Mouse (Mus musculus): ENCODE data around the gene Nckap5. TPM values are rescaled to one million over a fixed set of nuclear protein-coding genes. Genes with fewer than 3 reads are reported as not detected.
"Not testable (repeated sequence)": the region's sequence is repeated elsewhere in the genome, so short reads cannot be mapped to it uniquely, and the experiment has no call there.

The Nckap5 gene
- polyA plus RNA-seq, 1 experiment from 2014 or later, result 6.2 TPM

DNA sequence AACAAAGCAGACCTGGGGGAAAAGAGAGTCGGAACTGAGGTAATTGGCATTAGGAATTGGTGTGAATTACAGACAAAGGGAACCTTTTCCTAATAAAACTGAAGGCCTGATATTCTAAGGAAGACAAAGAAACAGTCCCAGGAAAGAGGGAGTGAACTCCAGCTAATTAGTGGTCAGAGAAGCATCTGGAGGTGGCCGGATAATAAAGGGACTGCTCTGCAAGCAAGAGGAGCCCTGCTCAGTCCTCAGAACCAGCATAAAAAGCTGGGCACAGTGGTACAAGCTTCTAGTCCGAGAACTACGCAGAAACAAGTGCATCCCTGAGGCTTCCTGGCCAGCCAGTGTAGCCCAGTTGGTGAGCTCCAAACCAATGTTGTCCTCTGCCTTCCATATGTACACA is 754.3 kb downstream of the Nckap5 start:
- no peak overlapping the region for H3K9ac ChIP-seq (ENCODE audit: low read depth, low read length)
- H3K9me3 ChIP-seq (ENCODE audit: control insufficient read depth, low read length), result no peaks in the 10 kb centered on the region
- WGBS, result 55% methylated on average over 4 of the region's 4 CpGs
- H3K4me1 ChIP-seq (ENCODE audit: control insufficient read depth, insufficient read depth, low read length), result no peaks in the 10 kb centered on the region
- H3K36me3 ChIP-seq (ENCODE audit: control insufficient read depth, insufficient read depth, low read length), result no peaks in the 10 kb centered on the region
- H3K4me2 ChIP-seq (ENCODE audit: low read depth, low read length), result no peak overlapping the region
- no peak overlapping the region for H3K4me3 ChIP-seq (ENCODE audit: low read depth, low read length)
- no peak for DNase-seq (ENCODE audit: low spot score)
- no peak overlapping the region for H3K27ac ChIP-seq (replicated peaks; ENCODE audit: low read depth, low read length)
- no peaks in the 10 kb centered on the region for H3K27me3 ChIP-seq (replicated peaks; ENCODE audit: control insufficient read depth, insufficient read depth, low read length)
- ATAC-seq (ENCODE audit: low read depth), result no peak

- 66% methylated on average over 2 of the region's 2 CpGs for WGBS
- H3K9ac ChIP-seq (ENCODE audit: low read depth, low read length), result no peak overlapping the region
- H3K9me3 ChIP-seq (ENCODE audit: control insufficient read depth, low read length), result no peaks in the 10 kb centered on the region
- no peak overlapping the region for H3K4me2 ChIP-seq (ENCODE audit: low read depth, low read length)
- DNase-seq (ENCODE audit: low spot score), result no peak
- no peak overlapping the region for H3K4me3 ChIP-seq (ENCODE audit: low read depth, low read length)
- H3K36me3 ChIP-seq (ENCODE audit: control insufficient read depth, insufficient read depth, low read length), result no peaks in the 10 kb centered on the region
- ATAC-seq (ENCODE audit: low read depth), result 0 out of 2 replicates have a peak, but pooled peaks have one; percentile 30
- no peaks in the 10 kb centered on the region for H3K4me1 ChIP-seq (ENCODE audit: control insufficient read depth, insufficient read depth, low read length)
- H3K27me3 ChIP-seq (replicated peaks; ENCODE audit: control insufficient read depth, insufficient read depth, low read length), result no peaks in the 10 kb centered on the region
- H3K27ac ChIP-seq (replicated peaks; ENCODE audit: low read depth, low read length), result no peak overlapping the region
Measured at GRCm38 (mm10) chr1:126070861-126071260, 759.7 kb downstream of the Nckap5 start.

DNA sequence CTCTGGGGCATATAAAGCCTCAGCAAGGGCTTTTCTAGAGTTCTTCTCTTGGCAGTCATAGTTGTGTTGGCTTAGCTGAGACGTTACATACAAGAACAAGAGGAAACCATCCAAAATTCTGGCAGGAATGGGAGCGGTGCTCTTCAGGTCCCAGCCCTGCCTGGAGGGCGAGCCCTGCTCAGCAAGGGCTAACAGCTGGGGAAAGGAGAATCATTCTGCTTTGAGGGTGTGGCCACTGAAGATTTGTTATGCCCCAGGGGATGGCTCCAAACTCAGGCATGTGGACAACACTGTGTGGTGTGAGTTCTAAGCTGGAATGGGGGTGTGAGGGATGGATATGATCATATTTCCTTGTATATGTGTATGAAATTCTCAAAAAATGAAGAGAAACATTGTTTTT is 779.1 kb downstream of the Nckap5 start:
- DNase-seq (ENCODE audit: low spot score) (peak; percentile 7), ATAC-seq (ENCODE audit: low read depth) (no peak)
- Histone ChIP-seq H3K9ac (ENCODE audit: low read depth, low read length) (no peak overlapping the region), H3K4me3 (ENCODE audit: low read depth, low read length) (no peak overlapping the region), H3K4me2 (ENCODE audit: low read depth, low read length) (no peak overlapping the region), H3K27me3 (replicated peaks; ENCODE audit: control insufficient read depth, insufficient read depth, low read length) (no peaks in the 10 kb centered on the region), H3K4me1 (ENCODE audit: control insufficient read depth, insufficient read depth, low read length) (no peaks in the 10 kb centered on the region; the same call in 1 of the 2 replicates), H3K9me3 (ENCODE audit: control insufficient read depth, low read length) (no peaks in the 10 kb centered on the region), H3K36me3 (ENCODE audit: control insufficient read depth, insufficient read depth, low read length) (no peaks in the 10 kb centered on the region), H3K27ac (replicated peaks; ENCODE audit: low read depth, low read length) (no peak overlapping the region)
- 66% methylated on average over 3 of the region's 3 CpGs for WGBS

DNA sequence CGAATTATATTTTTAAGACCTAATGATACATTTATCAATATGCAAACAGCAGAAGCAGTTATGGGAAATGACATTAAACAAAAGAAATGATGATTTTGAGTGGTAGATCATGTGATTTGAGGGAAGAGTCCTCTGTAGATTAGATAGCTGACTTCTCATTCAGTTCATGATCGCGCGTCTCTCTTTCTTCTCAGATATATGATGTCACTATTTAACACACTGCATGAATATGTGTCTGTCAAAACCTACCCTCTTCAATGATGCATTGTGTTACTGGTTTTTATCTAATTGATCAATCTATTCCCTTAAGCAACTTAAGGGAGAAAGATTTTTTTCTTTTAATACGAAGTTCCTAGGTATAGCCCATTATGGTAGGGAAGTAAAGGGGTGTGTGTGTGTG is 787.7 kb downstream of the Nckap5 start:
- Histone ChIP-seq H3K4me1 (ENCODE audit: control insufficient read depth, insufficient read depth, low read length) (no peaks in the 10 kb centered on the region), H3K27ac (replicated peaks; ENCODE audit: low read depth, low read length) (no peak overlapping the region), H3K9me3 (ENCODE audit: control insufficient read depth, low read length) (no peaks in the 10 kb centered on the region), H3K4me3 (ENCODE audit: low read depth, low read length) (no peak overlapping the region), H3K4me2 (ENCODE audit: low read depth, low read length) (no peak overlapping the region), H3K27me3 (replicated peaks; ENCODE audit: control insufficient read depth, insufficient read depth, low read length) (no peaks in the 10 kb centered on the region), H3K36me3 (ENCODE audit: control insufficient read depth, insufficient read depth, low read length) (no peaks in the 10 kb centered on the region), H3K9ac (ENCODE audit: low read depth, low read length) (no peak overlapping the region)
- WGBS, result 85% methylated on average over 5 of the region's 5 CpGs
- ATAC-seq (ENCODE audit: low read depth), result no peak
- no peak for DNase-seq (ENCODE audit: low spot score)

- Histone ChIP-seq H3K9me3 (ENCODE audit: control insufficient read depth, low read length) (no peaks in the 10 kb centered on the region), H3K27me3 (replicated peaks; ENCODE audit: control insufficient read depth, insufficient read depth, low read length) (no peaks in the 10 kb centered on the region), H3K4me2 (ENCODE audit: low read depth, low read length) (no peak overlapping the region), H3K36me3 (ENCODE audit: control insufficient read depth, insufficient read depth, low read length) (no peaks in the 10 kb centered on the region), H3K27ac (replicated peaks; ENCODE audit: low read depth, low read length) (no peak overlapping the region), H3K9ac (ENCODE audit: low read depth, low read length) (no peak overlapping the region), H3K4me1 (ENCODE audit: control insufficient read depth, insufficient read depth, low read length) (no peaks in the 10 kb centered on the region), H3K4me3 (ENCODE audit: low read depth, low read length) (no peak overlapping the region)
- ATAC-seq (ENCODE audit: low read depth) (no peak), DNase-seq (ENCODE audit: low spot score) (no peak)
- WGBS, result 89% methylated on average over 8 of the region's 8 CpGs
Measured at GRCm38 (mm10) chr1:126027536-126027935, 803.1 kb downstream of the Nckap5 start.

DNA sequence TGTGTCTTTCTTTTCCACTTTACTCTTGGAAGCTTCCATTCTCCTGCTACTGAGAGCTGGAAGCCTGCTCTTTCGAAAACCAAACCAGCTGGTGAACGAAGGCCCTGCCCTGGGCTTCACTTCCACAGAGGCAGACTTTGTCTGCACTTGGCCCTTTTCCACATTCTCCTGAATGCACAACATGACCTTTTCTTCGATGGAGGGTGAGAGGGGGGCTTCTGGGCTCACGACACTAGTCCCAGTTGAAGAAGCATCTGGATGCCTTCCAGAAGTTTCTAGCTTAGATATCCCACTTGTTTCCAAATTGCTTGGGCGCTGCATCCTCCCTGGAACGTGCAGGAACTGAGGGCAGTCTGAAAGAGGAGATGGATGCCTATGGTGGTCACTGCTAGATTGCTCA is 806.1 kb downstream of the Nckap5 start:
- no peak overlapping the region for H3K27ac ChIP-seq (replicated peaks; ENCODE audit: low read depth, low read length)
- ATAC-seq (ENCODE audit: low read depth) (no peak), DNase-seq (ENCODE audit: low spot score) (peak; percentile 62)
- H3K4me3 ChIP-seq (ENCODE audit: low read depth, low read length), result no peak overlapping the region
- H3K36me3 ChIP-seq (ENCODE audit: control insufficient read depth, insufficient read depth, low read length), result no peaks in the 10 kb centered on the region
- H3K4me2 ChIP-seq (ENCODE audit: low read depth, low read length), result no peak overlapping the region
- H3K9ac ChIP-seq (ENCODE audit: low read depth, low read length), result no peak overlapping the region
- WGBS, result 62% methylated on average over 6 of the region's 6 CpGs
- no peaks in the 10 kb centered on the region for H3K4me1 ChIP-seq (ENCODE audit: control insufficient read depth, insufficient read depth, low read length)
- H3K9me3 ChIP-seq (ENCODE audit: control insufficient read depth, low read length), result no peaks in the 10 kb centered on the region
- no peaks in the 10 kb centered on the region for H3K27me3 ChIP-seq (replicated peaks; ENCODE audit: control insufficient read depth, insufficient read depth, low read length)

GRCm38 (mm10) chr1:126022959-126023358 is 807.6 kb downstream of the Nckap5 start:
- Histone ChIP-seq H3K9ac (ENCODE audit: low read depth, low read length) (no peak overlapping the region), H3K27me3 (replicated peaks; ENCODE audit: control insufficient read depth, insufficient read depth, low read length) (no peaks in the 10 kb centered on the region), H3K4me3 (ENCODE audit: low read depth, low read length) (no peak overlapping the region), H3K9me3 (ENCODE audit: control insufficient read depth, low read length) (no peaks in the 10 kb centered on the region), H3K4me2 (ENCODE audit: low read depth, low read length) (no peak overlapping the region), H3K4me1 (ENCODE audit: control insufficient read depth, insufficient read depth, low read length) (no peaks in the 10 kb centered on the region), H3K27ac (replicated peaks; ENCODE audit: low read depth, low read length) (no peak overlapping the region), H3K36me3 (ENCODE audit: control insufficient read depth, insufficient read depth, low read length) (no peaks in the 10 kb centered on the region)
- no peak for ATAC-seq (ENCODE audit: low read depth)
- 51% methylated on average over 10 of the region's 10 CpGs for WGBS
- no peak for DNase-seq (ENCODE audit: low spot score)

GRCm38 (mm10) chr1:126018654-126019053 is 811.9 kb downstream of the Nckap5 start:
- 66% methylated on average over 6 of the region's 6 CpGs for WGBS

DNA sequence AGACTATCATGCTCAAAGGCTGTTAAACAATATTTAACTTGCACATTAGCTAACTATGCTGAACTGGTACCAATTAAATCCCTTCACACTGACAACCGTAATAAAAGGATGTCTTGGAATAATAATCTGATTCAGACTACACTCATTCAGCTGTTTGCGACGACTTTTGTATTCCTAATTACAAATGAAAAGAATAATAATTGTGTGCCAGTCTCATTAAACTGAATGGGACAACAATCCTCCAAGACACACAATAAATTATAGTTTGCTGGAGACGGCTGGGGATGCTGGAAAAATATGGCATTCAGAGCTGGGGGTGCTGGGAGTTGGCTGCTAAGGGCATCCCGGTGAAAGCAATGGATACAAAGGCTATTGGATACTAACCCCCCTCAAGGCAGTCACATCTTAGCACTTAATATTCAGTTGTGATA is 818.9 kb downstream of the Nckap5 start:
- Histone ChIP-seq H3K4me2 (ENCODE audit: low read depth, low read length) (no peak overlapping the region), H3K4me3 (ENCODE audit: low read depth, low read length) (no peak overlapping the region), H3K9me3 (ENCODE audit: control insufficient read depth, low read length) (no peaks in the 10 kb centered on the region), H3K9ac (ENCODE audit: low read depth, low read length) (no peak overlapping the region), H3K27ac (replicated peaks; ENCODE audit: low read depth, low read length) (no peak overlapping the region), H3K36me3 (ENCODE audit: control insufficient read depth, insufficient read depth, low read length) (no peaks in the 10 kb centered on the region), H3K27me3 (replicated peaks; ENCODE audit: control insufficient read depth, insufficient read depth, low read length) (no peaks in the 10 kb centered on the region), H3K4me1 (ENCODE audit: control insufficient read depth, insufficient read depth, low read length) (no peaks in the 10 kb centered on the region)
- WGBS, result 78% methylated on average over 5 of the region's 5 CpGs
- no peak for DNase-seq (ENCODE audit: low spot score)
- ATAC-seq (ENCODE audit: low read depth), result no peak

More at GRCm38 (mm10) chr1:126018654-126019053, 811.9 kb downstream of the Nckap5 start:
- H3K9ac ChIP-seq (ENCODE audit: low read depth, low read length); DNase-seq (ENCODE audit: low spot score); H3K4me2 ChIP-seq (ENCODE audit: low read depth, low read length); H3K36me3 ChIP-seq (ENCODE audit: control insufficient read depth, insufficient read depth, low read length); ATAC-seq (ENCODE audit: low read depth); H3K27ac ChIP-seq (replicated peaks; ENCODE audit: low read depth, low read length); H3K9me3 ChIP-seq (ENCODE audit: control insufficient read depth, low read length); H3K4me1 ChIP-seq (ENCODE audit: control insufficient read depth, insufficient read depth, low read length); H3K27me3 ChIP-seq (replicated peaks; ENCODE audit: control insufficient read depth, insufficient read depth, low read length); H3K4me3 ChIP-seq (ENCODE audit: low read depth, low read length): not testable (repeated sequence)
